Mouse (Mus musculus): Measurements from ENCODE around the gene Hexb.

DNA sequence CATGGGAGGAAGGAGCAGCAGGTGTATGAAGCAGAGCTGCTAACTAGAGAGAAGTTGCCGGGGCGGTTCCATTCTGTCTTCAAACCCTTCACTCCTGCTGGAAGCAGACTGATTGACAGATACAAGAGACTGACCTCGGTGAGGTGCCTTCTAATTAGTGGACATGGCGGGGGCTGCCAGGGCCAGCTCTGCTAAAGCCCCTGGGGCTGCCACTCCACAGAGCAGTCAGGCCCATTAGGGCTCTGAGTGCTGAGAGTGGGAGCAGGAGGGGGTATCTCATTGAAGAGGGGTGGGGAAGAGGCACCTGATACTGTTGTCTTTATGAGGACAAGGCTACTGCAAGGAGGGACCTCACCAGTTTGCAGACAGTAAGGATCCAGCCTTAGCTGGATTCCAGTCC is 17.4 kb upstream of the Hexb start:
- no peak for TF ChIP-seq CTCF (IDR thresholded peaks at IDR 0.05; ENCODE audit: extremely low read depth, insufficient read length, insufficient replicate concordance, low read depth, low read length)
- TF ChIP-seq POLR2A (IDR thresholded peaks at IDR 0.05; ENCODE audit: low read depth, low read length): no peak

Data from small intestine, adult 2 months (tissue).